Mouse (Mus musculus) midbrain, embryonic 14.5 days (tissue): ENCODE measurements at regions not wholly inside any gene's neighbourhood (a gene's known extent, or its start where the extent isn't known, plus 50 kb on each side); places are given as distances from the start of the nearest gene placed in this dataset.
"Not testable (repeated sequence)": the region's sequence is repeated elsewhere in the genome, so short reads cannot be mapped to it uniquely, and the experiment has no call there.

Source experiments
- ATAC-seq: fragments of 200-750 bp; cut with Nextera tagmentation; 2 replicates; pipeline ENCODE4 v1.8.0; 2017; ENCODE audit warnings: moderate number of reproducible peaks, moderate library complexity; ENCODE audit not compliant: low FRiP score, low TSS enrichment
- DNase-seq: peaks from one replicate; pipeline ENCODE4 v3.0.0-alpha.2; 2015
- H3K27ac ChIP-seq: fragments of 300-500 bp; sonication (generic); replicated peaks from 2 replicates; pipeline ENCODE4 v1.5.1; 2014; ENCODE audit warnings: mild to moderate bottlenecking, low read depth, low read length, moderate library complexity
- H3K27me3 ChIP-seq: fragments of 300-500 bp; sonication (generic); 2 replicates; pipeline ENCODE4 v1.6.1; 2014; ENCODE audit warnings: low read length, control low read depth, mixed read lengths; ENCODE audit not compliant: control insufficient read depth, insufficient read depth
- H3K36me3 ChIP-seq: fragments of 300-500 bp; sonication (generic); 2 replicates; pipeline ENCODE4 v1.6.1; 2014; ENCODE audit warnings: low read length, control low read depth; ENCODE audit not compliant: control insufficient read depth, insufficient read depth
- H3K4me1 ChIP-seq: fragments of 300-500 bp; sonication (generic); 2 replicates; pipeline ENCODE4 v1.6.1; 2014; ENCODE audit warnings: mild to moderate bottlenecking, antibody characterized with exemption, low read length, control low read depth; ENCODE audit not compliant: control insufficient read depth, insufficient read depth
- H3K4me2 ChIP-seq: fragments of 300-500 bp; sonication (generic); 2 replicates; pipeline ENCODE4 v1.6.1; 2014; ENCODE audit warnings: mild to moderate bottlenecking, low read length, moderate library complexity
- H3K4me3 ChIP-seq: fragments of 300-500 bp; sonication (generic); replicated peaks from 2 replicates; pipeline ENCODE4 v1.5.1; 2014; ENCODE audit warnings: low read depth, low read length
- H3K9ac ChIP-seq: fragments of 300-500 bp; sonication (generic); replicated peaks from 2 replicates; pipeline ENCODE4 v1.6.1; 2014; ENCODE audit warnings: mild to moderate bottlenecking, low read length, moderate library complexity
- H3K9me3 ChIP-seq: fragments of 300-500 bp; sonication (generic); 2 replicates; pipeline ENCODE4 v1.6.1; 2016; ENCODE audit warnings: low read length, control low read depth, mixed read lengths; ENCODE audit not compliant: control insufficient read depth
- WGBS: fragments of 180-500 bp; shearing (Covaris S2); extraction: QIAGEN DNeasy Blood & Tissue Kit; methylation state at CpG from one replicate; pipeline ENCODE4 v1.1.7; 2014; 5-methylcytosine and 5-hydroxymethylcytosine counted together

- Histone ChIP-seq H3K4me3 (no peak overlapping the region), H3K36me3 (no peaks in the 10 kb centered on the region), H3K4me1 (no peaks in the 10 kb centered on the region), H3K4me2 (no peak overlapping the region), H3K9ac (no peak overlapping the region), H3K9me3 (no peaks in the 10 kb centered on the region), H3K27ac (no peak overlapping the region), H3K27me3 (no peaks in the 10 kb centered on the region)
- 69% methylated on average over 5 of the region's 5 CpGs for WGBS
- DNase-seq, result no peak
- no peak for ATAC-seq
Measured at GRCm38 (mm10) chr10:117500457-117501108, 120.8 kb upstream of the Cpsf6 start.

GRCm38 (mm10) chr10:117499864-117500453, 120.1 kb upstream of the Cpsf6 start:
- DNase-seq, result no peak
- no peak overlapping the region for H3K27ac ChIP-seq
- WGBS, result 61% methylated on average over 6 of the region's 6 CpGs
- ATAC-seq, result no peak
- no peak overlapping the region for H3K4me2 ChIP-seq
- H3K9me3 ChIP-seq, result no peaks in the 10 kb centered on the region
- no peak overlapping the region for H3K9ac ChIP-seq
- no peaks in the 10 kb centered on the region for H3K36me3 ChIP-seq
- H3K4me1 ChIP-seq, result no peaks in the 10 kb centered on the region
- H3K27me3 ChIP-seq, result no peaks in the 10 kb centered on the region
- no peak overlapping the region for H3K4me3 ChIP-seq

GRCm38 (mm10) chr10:117499177-117499863, 119.5 kb upstream of the Cpsf6 start:
- Histone ChIP-seq H3K4me1 (no peaks in the 10 kb centered on the region), H3K9me3 (no peaks in the 10 kb centered on the region), H3K27me3 (no peaks in the 10 kb centered on the region), H3K36me3 (no peaks in the 10 kb centered on the region), H3K9ac (no peak overlapping the region), H3K4me2 (no peak overlapping the region), H3K4me3 (no peak overlapping the region), H3K27ac (no peak overlapping the region)
- DNase-seq (no peak), ATAC-seq (no peak)
- 92% methylated on average over 8 of the region's 8 CpGs for WGBS

- H3K4me3 ChIP-seq, result no peak overlapping the region
- ATAC-seq (no peak), DNase-seq (no peak)
- WGBS, result 50% methylated on average over 6 of the region's 6 CpGs
- H3K9ac ChIP-seq, result no peak overlapping the region
- no peak overlapping the region for H3K27ac ChIP-seq
- H3K27me3 ChIP-seq, result no peaks in the 10 kb centered on the region
- no peaks in the 10 kb centered on the region for H3K9me3 ChIP-seq
- no peaks in the 10 kb centered on the region for H3K4me1 ChIP-seq
- no peaks in the 10 kb centered on the region for H3K36me3 ChIP-seq
- H3K4me2 ChIP-seq, result no peak overlapping the region
Measured at GRCm38 (mm10) chr10:117498497-117498896, 118.7 kb upstream of the Cpsf6 start.

GRCm38 (mm10) chr10:117497565-117498256, 117.9 kb upstream of the Cpsf6 start:
- no peak overlapping the region for H3K4me3 ChIP-seq
- H3K27ac ChIP-seq, result no peak overlapping the region
- H3K36me3 ChIP-seq, result no peaks in the 10 kb centered on the region
- H3K4me2 ChIP-seq, result no peak overlapping the region
- H3K9ac ChIP-seq, result no peak overlapping the region
- ATAC-seq (no peak), DNase-seq (no peak)
- H3K9me3 ChIP-seq, result no peaks in the 10 kb centered on the region
- no peaks in the 10 kb centered on the region for H3K4me1 ChIP-seq
- 86% methylated on average over 16 of the region's 16 CpGs for WGBS
- no peaks in the 10 kb centered on the region for H3K27me3 ChIP-seq

GRCm38 (mm10) chr10:117497082-117497481, 117.3 kb upstream of the Cpsf6 start:
- 94% methylated on average over 1 of the region's 1 CpGs for WGBS

GRCm38 (mm10) chr10:117496064-117497011, 116.5 kb upstream of the Cpsf6 start:
- 63% methylated on average over 21 of the region's 21 CpGs for WGBS
- H3K4me1 ChIP-seq, result no peaks in the 10 kb centered on the region
- DNase-seq (no peak), ATAC-seq (no peak)
- no peaks in the 10 kb centered on the region for H3K36me3 ChIP-seq
- H3K4me3 ChIP-seq, result no peak overlapping the region
- no peaks in the 10 kb centered on the region for H3K27me3 ChIP-seq
- H3K9me3 ChIP-seq, result no peaks in the 10 kb centered on the region
- no peak overlapping the region for H3K27ac ChIP-seq
- no peak overlapping the region for H3K4me2 ChIP-seq
- no peak overlapping the region for H3K9ac ChIP-seq

More at GRCm38 (mm10) chr10:117497082-117497481, 117.3 kb upstream of the Cpsf6 start:
- not testable (repeated sequence) for H3K4me2 ChIP-seq, H3K36me3 ChIP-seq, H3K9ac ChIP-seq, ATAC-seq, H3K27me3 ChIP-seq, H3K4me1 ChIP-seq, DNase-seq, H3K4me3 ChIP-seq, H3K9me3 ChIP-seq, H3K27ac ChIP-seq

- Histone ChIP-seq H3K27ac (no peak overlapping the region), H3K4me3 (peak overlapping the region; percentile 15; the same call in 1 of the 2 replicates), H3K4me2 (peak overlapping the region; percentile 47), H3K27me3 (no peaks in the 10 kb centered on the region), H3K9ac (no peak overlapping the region), H3K36me3 (no peaks in the 10 kb centered on the region), H3K4me1 (no peaks in the 10 kb centered on the region), H3K9me3 (no peaks in the 10 kb centered on the region)
- 40% methylated on average over 18 of the region's 18 CpGs for WGBS
- DNase-seq (peak; percentile 30), ATAC-seq (no peak)
Measured at GRCm38 (mm10) chr10:117494171-117494701, 114.4 kb upstream of the Cpsf6 start.
